Mouse (Mus musculus) kidney, postnatal 0 days (tissue): ENCODE measurements around the gene Prss42. TPM values are rescaled to one million over a fixed set of nuclear protein-coding genes. Genes with fewer than 3 reads are reported as not detected.

Experiments used
- ATAC-seq: fragments of 200-750 bp; cut with Nextera tagmentation; replicated peaks from 2 replicates; pipeline ENCODE4 v1.8.0; 2017; ENCODE audit warnings: low read depth, moderate number of reproducible peaks, moderate TSS enrichment, moderate library complexity; ENCODE audit not compliant: low FRiP score
- DNase-seq: peaks from one replicate; pipeline ENCODE4 v3.0.0-alpha.2; 2016; ENCODE audit warnings: low spot score
- H3K27ac ChIP-seq: fragments of 300-500 bp; sonication (generic); 2 replicates; pipeline ENCODE4 v1.5.1; 2014; ENCODE audit warnings: mild to moderate bottlenecking
- H3K27me3 ChIP-seq: fragments of 300-500 bp; sonication (generic); 2 replicates; pipeline ENCODE4 v1.6.1; 2014; ENCODE audit warnings: low read length, mixed read lengths; ENCODE audit not compliant: insufficient read depth
- H3K36me3 ChIP-seq: fragments of 300-500 bp; sonication (generic); 2 replicates; pipeline ENCODE4 v1.6.1; 2014; ENCODE audit warnings: low read length, mixed read lengths; ENCODE audit not compliant: insufficient read depth
- H3K4me1 ChIP-seq: fragments of 300-500 bp; sonication (generic); replicated peaks from 2 replicates; pipeline ENCODE4 v1.6.1; 2014; ENCODE audit warnings: antibody characterized with exemption, low read length, mixed read lengths; ENCODE audit not compliant: insufficient read depth
- H3K4me2 ChIP-seq: fragments of 300-500 bp; sonication (generic); 2 replicates; pipeline ENCODE4 v1.6.1; 2014; ENCODE audit warnings: mild to moderate bottlenecking, low read length, moderate library complexity, mixed read lengths
- H3K4me3 ChIP-seq: fragments of 300-500 bp; sonication (generic); replicated peaks from 2 replicates; pipeline ENCODE4 v1.5.1; 2014; ENCODE audit warnings: low read depth, low read length
- H3K9ac ChIP-seq: fragments of 300-500 bp; sonication (generic); 2 replicates; pipeline ENCODE4 v1.6.1; 2014; ENCODE audit warnings: low read depth, low read length
- H3K9me3 ChIP-seq: fragments of 300-500 bp; sonication (generic); replicated peaks from 2 replicates; pipeline ENCODE4 v1.6.1; 2016; ENCODE audit warnings: low read length, inconsistent platforms, mixed read lengths
- CTCF ChIP-seq: IDR thresholded peaks from 2 replicates; pipeline ENCODE4 v1.5.1; 2016; ENCODE audit warnings: antibody characterized with exemption, low read depth, mild to moderate bottlenecking, moderate library complexity
- WGBS: fragments of 180-500 bp; shearing (Covaris S2); extraction: QIAGEN DNeasy Blood & Tissue Kit; methylation state at CpG from one replicate; pipeline ENCODE4 v1.1.7; 2014; 5-methylcytosine and 5-hydroxymethylcytosine counted together
- polyA plus RNA-seq: library from polyadenylated mRNA; unstranded; fragments of >200 nt; fragmentation: Nextera tagmentation; extraction: Ambion mirVana; gene quantifications from 2 replicates; pipeline ENCODE4 v1.2.1, GENCODE M21; 2015

The Prss42 gene
- polyA plus RNA-seq, 1 experiment from 2014 or later, result not detected

GRCm38 (mm10) chr9:110781731-110782130, 16.2 kb upstream of the Prss42 start:
- Histone ChIP-seq H3K27ac (peak overlapping the region; percentile 25; the same call in 1 of the 2 replicates), H3K4me3 (peak overlapping the region; percentile 41), H3K9me3 (no peaks in the 10 kb centered on the region), H3K4me2 (peak overlapping the region; percentile 87), H3K27me3 (no peaks in the 10 kb centered on the region), H3K36me3 (no peaks in the 10 kb centered on the region), H3K9ac (peak overlapping the region; percentile 62), H3K4me1 (0 out of 2 replicates have a peak, but pooled peaks cover 3% of the 10 kb centered on the region)
- TF ChIP-seq CTCF, result no peak; the same call in none of the 2 replicates
- under 1% methylated on average over 23 of the region's 23 CpGs for WGBS
- ATAC-seq (peak; percentile 52), DNase-seq (peak; percentile 74)

- WGBS, result 35% methylated on average over 1 of the region's 1 CpGs
- no peaks in the 10 kb centered on the region for H3K9me3 ChIP-seq
- H3K27me3 ChIP-seq, result no peaks in the 10 kb centered on the region
- ATAC-seq, result no peak
- no peaks in the 10 kb centered on the region for H3K36me3 ChIP-seq
- no peak overlapping the region for H3K4me2 ChIP-seq
- no peak overlapping the region for H3K4me3 ChIP-seq
- H3K27ac ChIP-seq, result no peak overlapping the region
- no peak for DNase-seq
- H3K9ac ChIP-seq, result no peak overlapping the region
- TF ChIP-seq CTCF, result no peak
- 0 out of 2 replicates have a peak, but pooled peaks cover 3% of the 10 kb centered on the region for H3K4me1 ChIP-seq
These were observed 14.4 kb upstream of the Prss42 start for GRCm38 (mm10) chr9:110783611-110784010.

- no peaks in the 10 kb centered on the region for H3K4me1 ChIP-seq
- TF ChIP-seq CTCF, result 0 out of 2 replicates have a peak, but pooled peaks have one; percentile 9
- no peak overlapping the region for H3K4me2 ChIP-seq
- no peak overlapping the region for H3K4me3 ChIP-seq
- no peaks in the 10 kb centered on the region for H3K36me3 ChIP-seq
- H3K9ac ChIP-seq, result no peak overlapping the region
- WGBS, result 90% methylated on average over 3 of the region's 3 CpGs
- no peak overlapping the region for H3K27ac ChIP-seq
- H3K27me3 ChIP-seq, result no peaks in the 10 kb centered on the region
- ATAC-seq (no peak), DNase-seq (no peak)
- H3K9me3 ChIP-seq, result no peaks in the 10 kb centered on the region
These were observed 9.8 kb upstream of the Prss42 start for GRCm38 (mm10) chr9:110788169-110788568.

GRCm38 (mm10) chr9:110790462-110790861, 7.5 kb upstream of the Prss42 start:
- ATAC-seq (no peak), DNase-seq (no peak)
- no peaks in the 10 kb centered on the region for H3K27me3 ChIP-seq
- no peaks in the 10 kb centered on the region for H3K36me3 ChIP-seq
- H3K9ac ChIP-seq, result no peak overlapping the region
- H3K27ac ChIP-seq, result no peak overlapping the region
- no peak for TF ChIP-seq CTCF
- H3K4me3 ChIP-seq, result no peak overlapping the region
- H3K9me3 ChIP-seq, result no peaks in the 10 kb centered on the region
- no peak overlapping the region for H3K4me2 ChIP-seq
- 52% methylated on average over 4 of the region's 4 CpGs for WGBS
- H3K4me1 ChIP-seq, result no peaks in the 10 kb centered on the region

GRCm38 (mm10) chr9:110797013-110797412, 953 bp upstream of the Prss42 start:
- 79% methylated on average over 10 of the region's 10 CpGs for WGBS
- no peak overlapping the region for H3K9ac ChIP-seq
- ATAC-seq (no peak), DNase-seq (no peak)
- H3K27me3 ChIP-seq, result no peaks in the 10 kb centered on the region
- no peak for TF ChIP-seq CTCF
- no peak overlapping the region for H3K4me2 ChIP-seq
- H3K36me3 ChIP-seq, result no peaks in the 10 kb centered on the region
- no peaks in the 10 kb centered on the region for H3K4me1 ChIP-seq
- no peaks in the 10 kb centered on the region for H3K9me3 ChIP-seq
- no peak overlapping the region for H3K4me3 ChIP-seq
- no peak overlapping the region for H3K27ac ChIP-seq

- Histone ChIP-seq H3K9me3 (no peaks in the 10 kb centered on the region), H3K4me1 (no peaks in the 10 kb centered on the region), H3K27me3 (no peaks in the 10 kb centered on the region), H3K4me2 (no peak overlapping the region), H3K9ac (no peak overlapping the region), H3K36me3 (no peaks in the 10 kb centered on the region), H3K4me3 (no peak overlapping the region), H3K27ac (no peak overlapping the region)
- 88% methylated on average over 8 of the region's 8 CpGs for WGBS
- no peak for ATAC-seq
- TF ChIP-seq CTCF, result no peak
- no peak for DNase-seq
These were observed 3.0 kb downstream of the Prss42 start for GRCm38 (mm10) chr9:110800834-110801479.
